Mouse (Mus musculus): Measurements from ENCODE around the gene Tbc1d2b. TPM values are rescaled to one million over a fixed set of nuclear protein-coding genes. Genes with fewer than 3 reads are reported as not detected.

Gene Tbc1d2b
- polyA plus RNA-seq, 1 experiment, result 26.2 TPM

- WGBS, result 65% methylated on average over 5 of the region's 5 CpGs
Observed at GRCm38 (mm10) chr9:90179409-90179808, 91.2 kb downstream of the Tbc1d2b start.

GRCm38 (mm10) chr9:90173330-90173729, 97.3 kb downstream of the Tbc1d2b start:
- no peak overlapping the region for H3K27ac ChIP-seq (ENCODE audit: control insufficient read depth, insufficient read depth, low read depth, low read length, poor library complexity)
- 67% methylated on average over 3 of the region's 3 CpGs for WGBS

More at GRCm38 (mm10) chr9:90179409-90179808, 91.2 kb downstream of the Tbc1d2b start:
- TF ChIP-seq POLR2A (IDR thresholded peaks at IDR 0.05; ENCODE audit: borderline replicate concordance, control insufficient read depth, low read depth, low read length), result no peak
- TF ChIP-seq CTCF (IDR thresholded peaks at IDR 0.05; ENCODE audit: control insufficient read depth, insufficient read depth, low read length), result no peak
- Histone ChIP-seq H3K4me1 (ENCODE audit: control insufficient read depth, insufficient read depth, low read length) (0 out of 2 replicates have a peak, but pooled peaks cover 1% of the 10 kb centered on the region), H3K4me3 (replicated peaks; ENCODE audit: control insufficient read depth, low read depth, low read length) (no peak overlapping the region), H3K27ac (ENCODE audit: control insufficient read depth, insufficient read depth, low read depth, low read length, poor library complexity) (no peak overlapping the region)

GRCm38 (mm10) chr9:90172528-90173321, 97.9 kb downstream of the Tbc1d2b start:
- WGBS, result 57% methylated on average over 8 of the region's 8 CpGs
- no peak overlapping the region for H3K4me3 ChIP-seq (replicated peaks; ENCODE audit: control insufficient read depth, low read depth, low read length)
- TF ChIP-seq CTCF (IDR thresholded peaks at IDR 0.05; ENCODE audit: control insufficient read depth, insufficient read depth, low read length) (no peak), POLR2A (IDR thresholded peaks at IDR 0.05; ENCODE audit: borderline replicate concordance, control insufficient read depth, low read depth, low read length) (no peak)
- H3K27ac ChIP-seq (ENCODE audit: control insufficient read depth, insufficient read depth, low read depth, low read length, poor library complexity), result no peak overlapping the region
- H3K4me1 ChIP-seq (ENCODE audit: control insufficient read depth, insufficient read depth, low read length), result peaks cover 2% of the 10 kb centered on the region; the same call in 1 of the 2 replicates

More at GRCm38 (mm10) chr9:90173330-90173729, 97.3 kb downstream of the Tbc1d2b start:
- Histone ChIP-seq H3K4me3 (replicated peaks; ENCODE audit: control insufficient read depth, low read depth, low read length) (no peak overlapping the region), H3K4me1 (ENCODE audit: control insufficient read depth, insufficient read depth, low read length) (peaks cover 2% of the 10 kb centered on the region; the same call in 1 of the 2 replicates)
- no peak for TF ChIP-seq CTCF (IDR thresholded peaks at IDR 0.05; ENCODE audit: control insufficient read depth, insufficient read depth, low read length)
- TF ChIP-seq POLR2A (IDR thresholded peaks at IDR 0.05; ENCODE audit: borderline replicate concordance, control insufficient read depth, low read depth, low read length), result no peak

GRCm38 (mm10) chr9:90171421-90171820, 99.2 kb downstream of the Tbc1d2b start:
- H3K4me1 ChIP-seq (ENCODE audit: control insufficient read depth, insufficient read depth, low read length), result peaks cover 2% of the 10 kb centered on the region; the same call in 1 of the 2 replicates
- no peak overlapping the region for H3K27ac ChIP-seq (ENCODE audit: control insufficient read depth, insufficient read depth, low read depth, low read length, poor library complexity)
- WGBS, result 84% methylated on average over 19 of the region's 19 CpGs
- TF ChIP-seq CTCF (IDR thresholded peaks at IDR 0.05; ENCODE audit: control insufficient read depth, insufficient read depth, low read length) (no peak), POLR2A (IDR thresholded peaks at IDR 0.05; ENCODE audit: borderline replicate concordance, control insufficient read depth, low read depth, low read length) (no peak)
- H3K4me3 ChIP-seq (replicated peaks; ENCODE audit: control insufficient read depth, low read depth, low read length), result no peak overlapping the region

- peaks cover 2% of the 10 kb centered on the region; the same call in 1 of the 2 replicates for H3K4me1 ChIP-seq (ENCODE audit: control insufficient read depth, insufficient read depth, low read length)
- TF ChIP-seq POLR2A (IDR thresholded peaks at IDR 0.05; ENCODE audit: borderline replicate concordance, control insufficient read depth, low read depth, low read length) (no peak), CTCF (IDR thresholded peaks at IDR 0.05; ENCODE audit: control insufficient read depth, insufficient read depth, low read length) (no peak)
- WGBS, result 70% methylated on average over 4 of the region's 4 CpGs
- H3K27ac ChIP-seq (ENCODE audit: control insufficient read depth, insufficient read depth, low read depth, low read length, poor library complexity), result no peak overlapping the region
- no peak overlapping the region for H3K4me3 ChIP-seq (replicated peaks; ENCODE audit: control insufficient read depth, low read depth, low read length)
Observed at GRCm38 (mm10) chr9:90169965-90170364, 100.6 kb downstream of the Tbc1d2b start.

- Histone ChIP-seq H3K4me3 (replicated peaks; ENCODE audit: control insufficient read depth, low read depth, low read length) (no peak overlapping the region), H3K27ac (ENCODE audit: control insufficient read depth, insufficient read depth, low read depth, low read length, poor library complexity) (no peak overlapping the region), H3K4me1 (ENCODE audit: control insufficient read depth, insufficient read depth, low read length) (no peaks in the 10 kb centered on the region)
- 76% methylated on average over 5 of the region's 5 CpGs for WGBS
- TF ChIP-seq POLR2A (IDR thresholded peaks at IDR 0.05; ENCODE audit: borderline replicate concordance, control insufficient read depth, low read depth, low read length) (no peak), CTCF (IDR thresholded peaks at IDR 0.05; ENCODE audit: control insufficient read depth, insufficient read depth, low read length) (no peak)
Observed at GRCm38 (mm10) chr9:90166615-90167014, 104.0 kb downstream of the Tbc1d2b start.

GRCm38 (mm10) chr9:90165590-90165989, 105.0 kb downstream of the Tbc1d2b start:
- Histone ChIP-seq H3K4me3 (replicated peaks; ENCODE audit: control insufficient read depth, low read depth, low read length) (no peak overlapping the region), H3K27ac (ENCODE audit: control insufficient read depth, insufficient read depth, low read depth, low read length, poor library complexity) (no peak overlapping the region), H3K4me1 (ENCODE audit: control insufficient read depth, insufficient read depth, low read length) (no peaks in the 10 kb centered on the region)
- no peak for TF ChIP-seq CTCF (IDR thresholded peaks at IDR 0.05; ENCODE audit: control insufficient read depth, insufficient read depth, low read length)
- no peak for TF ChIP-seq POLR2A (IDR thresholded peaks at IDR 0.05; ENCODE audit: borderline replicate concordance, control insufficient read depth, low read depth, low read length)
- 80% methylated on average over 4 of the region's 4 CpGs for WGBS

GRCm38 (mm10) chr9:90164670-90165453, 105.7 kb downstream of the Tbc1d2b start:
- TF ChIP-seq POLR2A (IDR thresholded peaks at IDR 0.05; ENCODE audit: borderline replicate concordance, control insufficient read depth, low read depth, low read length), result no peak
- TF ChIP-seq CTCF (IDR thresholded peaks at IDR 0.05; ENCODE audit: control insufficient read depth, insufficient read depth, low read length), result no peak
- Histone ChIP-seq H3K4me1 (ENCODE audit: control insufficient read depth, insufficient read depth, low read length) (no peaks in the 10 kb centered on the region), H3K4me3 (replicated peaks; ENCODE audit: control insufficient read depth, low read depth, low read length) (no peak overlapping the region), H3K27ac (ENCODE audit: control insufficient read depth, insufficient read depth, low read depth, low read length, poor library complexity) (no peak overlapping the region)
- WGBS, result 74% methylated on average over 4 of the region's 4 CpGs
